Mouse (Mus musculus) intestine, postnatal 0 days (tissue): ENCODE measurements at regions not wholly inside any gene's neighbourhood (a gene's known extent, or its start where the extent isn't known, plus 50 kb on each side); places are given as distances from the start of the nearest gene placed in this dataset.

Experiments
- ATAC-seq: fragments of 200-750 bp; cut with Nextera tagmentation; 2 replicates; pipeline ENCODE4 v1.8.0; 2017; ENCODE audit warnings: mild to moderate bottlenecking, moderate TSS enrichment, moderate library complexity
- H3K27ac ChIP-seq: fragments of 300-500 bp; sonication (generic); 2 replicates; pipeline ENCODE4 v1.5.1; 2014; ENCODE audit warnings: mild to moderate bottlenecking, low read depth, low read length, moderate library complexity
- H3K27me3 ChIP-seq: fragments of 300-500 bp; sonication (generic); replicated peaks from 2 replicates; pipeline ENCODE4 v1.6.1; 2014; ENCODE audit warnings: low read length, mixed read lengths; ENCODE audit not compliant: control insufficient read depth, insufficient read depth
- H3K36me3 ChIP-seq: fragments of 300-500 bp; sonication (generic); 2 replicates; pipeline ENCODE4 v1.6.1; 2014; ENCODE audit warnings: mild to moderate bottlenecking, moderate library complexity; ENCODE audit not compliant: control insufficient read depth, insufficient read depth
- H3K4me1 ChIP-seq: fragments of 300-500 bp; sonication (generic); replicated peaks from 2 replicates; pipeline ENCODE4 v1.6.1; 2014; ENCODE audit warnings: antibody characterized with exemption, low read length, mixed read lengths; ENCODE audit not compliant: control insufficient read depth, insufficient read depth
- H3K4me2 ChIP-seq: fragments of 300-500 bp; sonication (generic); replicated peaks from 2 replicates; pipeline ENCODE4 v1.6.1; 2014; ENCODE audit warnings: low read depth, mild to moderate bottlenecking, moderate library complexity
- H3K4me3 ChIP-seq: fragments of 300-500 bp; sonication (generic); 2 replicates; pipeline ENCODE4 v1.5.1; 2014; ENCODE audit warnings: low read depth, low read length
- H3K9ac ChIP-seq: fragments of 300-500 bp; sonication (generic); 2 replicates; pipeline ENCODE4 v1.6.1; 2014; ENCODE audit warnings: mild to moderate bottlenecking, low read depth, low read length
- H3K9me3 ChIP-seq: fragments of 300-500 bp; sonication (generic); 2 replicates; pipeline ENCODE4 v1.6.1; 2016; ENCODE audit warnings: mixed run types; ENCODE audit not compliant: control insufficient read depth
- CTCF ChIP-seq: sonication (generic); IDR thresholded peaks from 2 replicates; pipeline ENCODE4 v1.5.1; 2016; ENCODE audit warnings: low read depth, mild to moderate bottlenecking, control low read depth, antibody characterized with exemption, moderate library complexity
- WGBS: fragments of 180-500 bp; shearing (Covaris S2); extraction: QIAGEN DNeasy Blood & Tissue Kit; methylation state at CpG from one replicate; pipeline ENCODE4 v1.1.7; 2014; 5-methylcytosine and 5-hydroxymethylcytosine counted together

GRCm38 (mm10) chr9:103945406-103945805, 56.9 kb upstream of the Nphp3 start:
- Histone ChIP-seq H3K4me2 (no peak overlapping the region), H3K9me3 (no peaks in the 10 kb centered on the region), H3K9ac (no peak overlapping the region), H3K27me3 (no peaks in the 10 kb centered on the region), H3K4me3 (no peak overlapping the region), H3K36me3 (no peaks in the 10 kb centered on the region), H3K27ac (no peak overlapping the region), H3K4me1 (no peaks in the 10 kb centered on the region)
- TF ChIP-seq CTCF = no peak
- ATAC-seq = no peak
- 87% methylated on average over 11 of the region's 11 CpGs for WGBS

GRCm38 (mm10) chr9:103951799-103952198, 50.5 kb upstream of the Nphp3 start:
- no peaks in the 10 kb centered on the region for H3K4me1 ChIP-seq
- H3K9me3 ChIP-seq = no peaks in the 10 kb centered on the region
- H3K27me3 ChIP-seq = no peaks in the 10 kb centered on the region
- no peak for TF ChIP-seq CTCF
- H3K4me3 ChIP-seq = no peak overlapping the region
- no peak for ATAC-seq
- no peak overlapping the region for H3K27ac ChIP-seq
- 93% methylated on average over 8 of the region's 8 CpGs for WGBS
- no peak overlapping the region for H3K9ac ChIP-seq
- H3K36me3 ChIP-seq = no peaks in the 10 kb centered on the region
- H3K4me2 ChIP-seq = no peak overlapping the region
